Mouse (Mus musculus) embryonic facial prominence, embryonic 10.5 days (tissue): Measurements from ENCODE around the gene Ifitm2. TPM values are rescaled to one million over a fixed set of nuclear protein-coding genes. Genes with fewer than 3 reads are reported as not detected.
"Not testable (repeated sequence)": the region's sequence is repeated elsewhere in the genome, so short reads cannot be mapped to it uniquely, and the experiment has no call there.

Source experiments
- DNase-seq: peaks from one replicate; pipeline ENCODE4 v3.0.0-alpha.2; 2017; ENCODE audit warnings: low spot score
- H3K27ac ChIP-seq: fragments of 300-500 bp; sonication (generic); replicated peaks from 2 replicates; pipeline ENCODE4 v1.5.1; 2016; ENCODE audit warnings: mild to moderate bottlenecking
- H3K27me3 ChIP-seq: fragments of 300-500 bp; sonication (generic); replicated peaks from 2 replicates; pipeline ENCODE4 v1.6.1; 2016; ENCODE audit warnings: low read depth, mild to moderate bottlenecking; ENCODE audit not compliant: poor library complexity, severe bottlenecking
- H3K36me3 ChIP-seq: fragments of 300-500 bp; sonication (generic); replicated peaks from 2 replicates; pipeline ENCODE4 v1.6.1; 2016; ENCODE audit warnings: mild to moderate bottlenecking, moderate library complexity
- H3K4me1 ChIP-seq: fragments of 300-500 bp; sonication (generic); 2 replicates; pipeline ENCODE4 v1.6.1; 2016
- H3K4me3 ChIP-seq: fragments of 300-500 bp; sonication (generic); 2 replicates; pipeline ENCODE4 v1.5.1; 2016; ENCODE audit warnings: mild to moderate bottlenecking, moderate library complexity
- H3K9me3 ChIP-seq: fragments of 300-500 bp; sonication (generic); 2 replicates; pipeline ENCODE4 v1.6.1; 2016; ENCODE audit warnings: mild to moderate bottlenecking
- WGBS: fragments of 180-500 bp; shearing (Covaris S2); methylation state at CpG from one replicate; pipeline ENCODE4 v1.1.7; 2016; 5-methylcytosine and 5-hydroxymethylcytosine counted together
- polyA plus RNA-seq: library from polyadenylated mRNA; unstranded; fragments of >200 nt; fragmentation: Nextera tagmentation; extraction: Ambion mirVana; gene quantifications from 2 replicates; pipeline ENCODE4 v1.2.1, GENCODE M21; 2016

Gene Ifitm2
- polyA plus RNA-seq, 1 experiment from 2014 or later = 668 TPM

DNA sequence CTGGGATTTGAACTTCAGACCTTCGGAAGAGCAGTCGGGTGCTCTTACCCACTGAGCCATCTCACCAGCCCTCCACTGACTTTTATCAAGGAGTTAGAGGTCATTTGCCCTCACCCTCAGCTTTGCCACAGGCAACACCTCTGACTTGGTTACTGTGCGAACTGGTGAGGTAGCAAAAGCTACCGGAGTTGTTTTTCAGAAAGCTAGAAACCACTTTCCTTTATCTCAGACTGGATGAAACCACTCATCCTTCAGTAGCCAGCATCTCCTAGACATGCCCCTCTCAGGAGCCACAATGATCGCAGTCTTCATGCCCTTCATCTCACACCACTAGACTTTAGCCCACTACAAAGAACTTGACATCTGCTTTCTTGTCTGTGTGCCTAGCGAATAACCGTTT is 27.2 kb upstream of the Ifitm2 start:
- 91% methylated on average over 7 of the region's 7 CpGs for WGBS
- no peak for DNase-seq
- Histone ChIP-seq H3K27ac (no peak overlapping the region), H3K4me3 (no peak overlapping the region), H3K4me1 (no peaks in the 10 kb centered on the region), H3K27me3 (no peaks in the 10 kb centered on the region), H3K9me3 (no peaks in the 10 kb centered on the region), H3K36me3 (no peaks in the 10 kb centered on the region)

DNA sequence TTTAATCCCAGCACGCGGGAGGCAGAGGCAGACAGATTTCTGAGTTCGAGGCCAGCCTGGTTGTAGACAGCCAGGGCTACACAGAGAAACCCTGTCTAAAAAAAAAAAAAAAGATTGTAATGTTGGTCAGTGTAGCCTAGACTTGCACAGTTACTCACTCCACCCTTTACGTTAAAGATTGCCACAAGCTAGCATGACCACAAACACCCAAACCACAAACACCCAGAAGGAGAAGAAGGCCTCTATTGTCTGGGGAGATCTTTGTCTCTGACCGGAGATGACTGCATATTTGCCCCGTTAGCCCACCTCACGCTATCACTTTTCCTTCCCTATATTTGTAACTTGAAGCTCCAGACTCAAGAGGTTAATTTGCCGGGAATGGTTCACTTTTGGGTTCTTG is 25.9 kb upstream of the Ifitm2 start:
- no peaks in the 10 kb centered on the region for H3K9me3 ChIP-seq
- 91% methylated on average over 8 of the region's 8 CpGs for WGBS
- H3K36me3 ChIP-seq = no peaks in the 10 kb centered on the region
- no peaks in the 10 kb centered on the region for H3K4me1 ChIP-seq
- no peaks in the 10 kb centered on the region for H3K27me3 ChIP-seq
- H3K27ac ChIP-seq = no peak overlapping the region
- no peak overlapping the region for H3K4me3 ChIP-seq
- no peak for DNase-seq

DNA sequence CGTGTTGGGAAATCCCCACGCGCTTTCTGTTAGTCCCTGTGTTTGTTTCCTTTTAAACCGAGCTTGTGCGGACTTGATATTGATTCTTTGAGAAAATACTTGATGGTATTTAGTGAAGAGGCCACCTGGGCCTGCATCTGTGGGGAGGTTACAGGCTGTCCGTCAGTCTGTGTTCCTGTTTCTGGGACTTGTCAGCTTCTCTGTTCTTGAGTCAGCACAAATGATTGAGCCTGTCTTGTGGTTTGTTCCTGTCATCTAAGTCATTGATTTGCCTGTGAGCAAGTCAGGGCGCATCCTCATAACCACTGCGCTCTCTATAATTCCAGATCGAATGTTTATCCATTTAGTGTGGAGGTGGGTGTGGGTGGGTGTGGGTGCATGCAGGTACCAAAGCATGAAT is 20.9 kb upstream of the Ifitm2 start:
- H3K9me3 ChIP-seq, H3K36me3 ChIP-seq, DNase-seq, H3K4me3 ChIP-seq, H3K27ac ChIP-seq: not testable (repeated sequence)
- H3K4me1 ChIP-seq = peaks cover 23% of the 10 kb centered on the region
- WGBS = 89% methylated on average over 9 of the region's 9 CpGs
- peaks cover 12% of the 10 kb centered on the region; the same call in 1 of the 2 replicates for H3K27me3 ChIP-seq

DNA sequence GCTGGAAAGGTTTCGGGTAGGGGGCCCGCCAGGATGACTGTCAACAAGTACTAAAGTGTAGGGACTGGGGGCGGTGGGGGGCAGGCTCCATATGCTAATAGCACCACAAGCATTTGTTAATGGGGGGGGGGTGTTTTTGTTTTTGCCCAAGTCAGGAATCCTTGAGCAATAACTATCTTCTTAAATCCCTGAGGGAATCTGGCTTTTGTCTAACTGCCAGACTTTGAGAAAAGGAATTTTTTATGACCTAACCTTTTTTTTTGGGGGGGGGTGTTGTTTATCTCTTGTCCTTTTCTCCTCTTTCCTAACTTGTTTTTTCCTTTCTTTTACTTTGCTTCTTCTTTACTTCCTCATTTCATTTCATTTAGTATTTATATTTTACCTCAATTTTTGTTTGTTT is 19.7 kb upstream of the Ifitm2 start:
- Histone ChIP-seq H3K4me1 (peaks cover 36% of the 10 kb centered on the region), H3K9me3 (no peaks in the 10 kb centered on the region), H3K27ac (no peak overlapping the region), H3K27me3 (peaks cover 19% of the 10 kb centered on the region), H3K4me3 (no peak overlapping the region), H3K36me3 (no peaks in the 10 kb centered on the region)
- no peak for DNase-seq
- 24% methylated on average over 3 of the region's 3 CpGs for WGBS

DNA sequence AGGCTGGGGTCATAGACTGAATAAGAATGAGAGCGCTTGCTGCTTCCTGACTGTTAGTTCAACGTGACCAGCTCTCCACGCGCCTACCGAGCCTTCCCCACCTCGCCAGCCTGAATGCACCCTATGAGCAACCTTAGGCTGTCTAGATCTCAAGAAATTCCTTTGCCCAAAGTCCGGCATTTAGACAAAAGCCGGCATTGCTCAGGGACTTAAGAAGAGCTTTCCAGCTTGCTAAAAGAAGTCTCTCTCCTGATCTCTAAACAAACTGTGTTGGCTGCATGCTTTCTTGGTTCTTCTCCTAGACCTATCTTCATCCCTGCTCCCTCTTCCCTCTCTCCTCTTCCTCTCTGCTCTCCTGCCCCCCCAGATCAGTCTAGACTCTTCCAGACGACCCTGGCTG is 19.2 kb upstream of the Ifitm2 start:
- DNase-seq = no peak
- 0 out of 2 replicates have a peak overlapping the region, but pooled peaks have one; percentile 3 for H3K4me3 ChIP-seq
- no peaks in the 10 kb centered on the region for H3K9me3 ChIP-seq
- H3K36me3 ChIP-seq = no peaks in the 10 kb centered on the region
- peaks cover 24% of the 10 kb centered on the region for H3K27me3 ChIP-seq
- 13% methylated on average over 9 of the region's 9 CpGs for WGBS
- H3K4me1 ChIP-seq = peaks cover 38% of the 10 kb centered on the region
- 0 out of 2 replicates have a peak overlapping the region, but pooled peaks have one; percentile 37 for H3K27ac ChIP-seq

DNA sequence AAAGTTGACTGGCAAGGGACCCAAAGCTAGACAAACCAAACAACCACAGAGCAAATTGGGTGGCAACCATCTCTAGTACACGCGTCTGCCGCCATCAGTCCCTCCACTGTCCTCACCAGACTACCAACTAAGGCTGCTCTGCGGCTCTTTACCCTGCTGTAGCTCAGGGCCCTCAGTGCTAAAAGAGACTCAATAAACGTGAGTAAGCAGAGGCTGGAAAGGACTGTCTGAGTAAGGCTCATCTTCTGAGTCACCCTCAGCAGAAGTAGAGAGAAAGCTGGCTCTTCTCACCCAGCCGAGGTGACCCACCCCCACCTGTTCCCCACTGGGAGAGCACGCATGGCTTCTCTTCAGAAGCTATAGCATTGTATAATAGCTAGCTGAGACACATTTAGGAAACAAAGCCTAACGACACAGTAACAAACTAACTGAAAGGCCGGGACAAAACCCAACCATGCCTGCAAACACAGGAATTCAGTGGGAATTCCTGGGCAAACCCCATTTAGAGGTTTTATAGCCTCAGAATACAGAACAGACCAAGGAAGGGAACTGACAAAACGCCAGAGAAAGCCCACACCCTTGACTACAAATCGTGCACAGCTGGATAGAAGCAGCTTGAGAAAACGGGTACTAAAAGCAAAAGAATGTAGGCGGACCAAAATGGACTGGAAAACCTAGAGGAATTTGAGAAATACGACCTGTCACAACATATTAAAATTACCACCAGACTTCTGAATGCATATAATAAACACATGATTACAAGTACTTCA is 17.8 kb upstream of the Ifitm2 start:
- Histone ChIP-seq H3K4me3 (no peak overlapping the region), H3K27me3 (peaks cover 36% of the 10 kb centered on the region), H3K9me3 (no peaks in the 10 kb centered on the region), H3K4me1 (peaks cover 41% of the 10 kb centered on the region), H3K36me3 (no peaks in the 10 kb centered on the region), H3K27ac (peak overlapping the region; percentile 54; the same call in 1 of the 2 replicates)
- 37% methylated on average over 14 of the region's 14 CpGs for WGBS
- DNase-seq = no peak

DNA sequence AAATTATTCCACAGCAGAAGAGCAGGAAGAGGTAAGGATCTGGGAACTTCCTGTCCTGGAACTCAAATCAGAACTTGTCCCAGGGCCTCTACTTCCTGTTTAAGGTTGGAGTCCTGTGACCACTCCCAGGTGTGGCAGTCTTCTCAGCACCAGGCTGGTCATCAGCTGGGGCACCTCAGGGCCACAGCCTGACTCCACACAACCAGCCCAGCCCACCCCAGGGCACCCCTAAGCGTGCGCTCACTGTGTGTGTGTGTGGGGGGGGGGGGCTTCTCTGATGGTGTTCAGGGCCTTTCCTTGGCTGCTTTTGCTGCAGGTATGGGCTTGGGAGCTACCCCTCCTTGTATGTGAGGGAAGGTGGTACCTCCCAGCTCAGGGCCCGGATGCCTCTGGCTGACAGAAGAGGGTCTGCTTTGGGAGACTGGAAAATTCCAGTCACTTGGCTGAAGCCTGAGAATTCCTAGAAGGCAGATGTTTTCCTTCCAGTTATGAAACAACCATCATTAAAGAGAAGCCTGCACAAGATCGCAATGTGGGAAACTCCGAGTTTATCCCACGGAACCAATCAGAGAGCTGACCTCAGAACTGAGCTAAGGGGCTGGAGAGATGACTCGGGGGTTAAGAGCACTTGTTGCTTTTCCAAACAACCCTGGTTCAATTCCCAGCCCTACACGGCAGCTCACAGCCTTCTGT is 15.8 kb upstream of the Ifitm2 start:
- peaks cover 36% of the 10 kb centered on the region for H3K27me3 ChIP-seq
- H3K4me1 ChIP-seq = peaks cover 55% of the 10 kb centered on the region
- no peak overlapping the region for H3K4me3 ChIP-seq
- no peaks in the 10 kb centered on the region for H3K9me3 ChIP-seq
- no peaks in the 10 kb centered on the region for H3K36me3 ChIP-seq
- no peak overlapping the region; the same call in 1 of the 2 replicates for H3K27ac ChIP-seq
- no peak for DNase-seq
- WGBS = 84% methylated on average over 8 of the region's 8 CpGs

DNA sequence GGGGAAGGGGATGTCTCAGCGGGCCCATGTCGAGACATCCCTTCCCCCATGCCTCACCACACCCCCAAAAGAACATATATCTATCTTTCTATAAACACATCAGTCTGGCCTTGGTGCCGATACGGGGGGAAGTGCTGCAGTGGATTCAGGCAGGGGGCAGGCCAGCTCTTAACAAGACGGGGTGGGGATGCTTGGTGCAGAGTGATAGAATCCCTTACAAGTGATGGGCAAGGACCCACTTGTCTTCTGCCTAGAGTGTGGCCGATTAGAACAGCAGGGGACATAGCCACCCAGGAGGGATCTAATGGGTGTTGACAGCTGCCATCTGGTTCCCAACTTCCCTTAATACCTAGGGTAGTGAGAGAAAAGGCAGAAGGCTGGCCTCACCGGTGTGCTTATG is 15.1 kb upstream of the Ifitm2 start:
- Histone ChIP-seq H3K27ac (no peak overlapping the region), H3K4me1 (peaks cover 55% of the 10 kb centered on the region)
- no peak for DNase-seq

DNA sequence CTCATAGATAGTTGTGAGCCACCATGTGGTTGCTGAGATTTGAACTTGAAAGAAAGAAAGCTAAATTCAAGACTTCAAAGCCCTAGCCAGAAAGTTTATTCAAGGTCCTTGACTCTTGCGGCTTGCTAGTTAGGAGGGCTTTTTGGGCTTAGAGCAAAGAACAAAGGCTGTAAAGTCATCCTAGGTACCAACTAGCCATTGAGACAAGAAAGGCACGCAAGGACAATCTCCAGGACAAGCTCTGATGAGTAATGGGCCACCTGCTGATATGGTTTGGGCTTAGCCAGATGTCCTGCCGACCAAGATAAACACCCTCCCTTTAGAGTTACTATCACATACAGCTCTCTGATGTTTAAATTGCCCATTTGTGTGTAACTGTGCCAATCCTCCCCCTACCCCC is 12.9 kb upstream of the Ifitm2 start:
- not testable (repeated sequence) for H3K36me3 ChIP-seq, H3K4me3 ChIP-seq, H3K9me3 ChIP-seq, H3K27ac ChIP-seq, DNase-seq
- WGBS = 25% methylated on average over 3 of the region's 3 CpGs
- H3K27me3 ChIP-seq = peaks cover 25% of the 10 kb centered on the region
- peaks cover 41% of the 10 kb centered on the region for H3K4me1 ChIP-seq

More for the DNA sequence above, 15.1 kb upstream of the Ifitm2 start:
- no peaks in the 10 kb centered on the region for H3K9me3 ChIP-seq
- peaks cover 36% of the 10 kb centered on the region for H3K27me3 ChIP-seq
- 55% methylated on average over 7 of the region's 7 CpGs for WGBS
- H3K36me3 ChIP-seq = no peaks in the 10 kb centered on the region
- no peak overlapping the region for H3K4me3 ChIP-seq

DNA sequence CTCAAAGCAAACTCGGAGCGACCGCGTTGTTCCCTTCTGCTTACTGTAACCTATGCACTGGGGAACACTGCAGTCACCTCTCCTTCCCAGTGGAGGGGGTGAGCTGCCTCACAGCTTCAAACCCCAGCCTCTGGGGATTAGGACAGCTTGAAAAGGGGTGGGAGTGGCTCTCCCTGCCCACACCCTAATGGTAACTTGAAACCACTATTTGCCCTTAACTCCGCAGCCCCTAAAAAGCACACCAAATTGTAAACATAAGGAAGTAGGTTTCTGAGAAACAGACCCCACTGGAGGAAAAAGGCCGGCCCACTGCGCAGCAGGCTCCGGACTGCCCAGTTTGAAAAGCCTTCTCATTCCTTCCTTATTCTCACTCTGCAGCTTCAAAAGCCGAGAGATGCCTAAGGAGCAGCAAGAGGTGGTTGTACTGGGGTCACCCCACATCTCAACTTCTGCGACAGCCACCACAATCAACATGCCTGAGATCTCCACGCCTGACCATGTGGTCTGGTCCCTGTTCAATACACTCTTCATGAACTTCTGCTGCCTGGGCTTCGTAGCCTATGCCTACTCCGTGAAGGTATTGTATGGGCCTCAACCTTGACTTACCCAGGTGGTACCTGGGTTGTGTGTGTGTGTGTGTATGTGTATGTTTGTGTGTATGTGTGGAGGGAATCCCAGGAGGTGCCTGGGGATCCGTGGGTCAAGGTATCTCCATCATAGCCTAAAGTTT is 12.2 kb upstream of the Ifitm2 start:
- peaks cover 25% of the 10 kb centered on the region for H3K27me3 ChIP-seq
- H3K27ac ChIP-seq = peak overlapping the region; percentile 11
- peaks cover 34% of the 10 kb centered on the region for H3K4me1 ChIP-seq
- peak overlapping the region; percentile 34 for H3K4me3 ChIP-seq
- no peaks in the 10 kb centered on the region for H3K9me3 ChIP-seq
- DNase-seq = peak; percentile 46
- no peaks in the 10 kb centered on the region for H3K36me3 ChIP-seq
- WGBS = 7% methylated on average over 14 of the region's 14 CpGs

DNA sequence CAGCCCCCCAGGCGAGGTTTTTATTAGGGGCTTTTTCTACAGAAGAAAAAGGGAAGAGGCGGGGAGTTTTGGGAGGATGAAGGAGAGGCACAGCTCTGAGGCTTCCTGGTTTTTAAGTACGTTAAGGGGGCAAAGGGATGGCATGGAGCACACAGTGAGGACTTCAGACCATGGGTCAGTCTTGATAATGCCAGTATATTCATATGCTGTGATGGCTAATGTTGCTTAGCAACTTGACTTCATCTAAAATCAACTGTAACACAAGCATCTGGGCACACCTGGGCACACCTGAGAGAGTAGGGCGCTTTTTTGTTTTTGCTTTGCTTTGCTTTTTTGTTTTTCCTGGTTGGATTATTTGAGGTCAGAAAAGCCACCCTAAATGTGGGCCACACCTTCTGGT is 11.1 kb upstream of the Ifitm2 start, which contains the start of gene Ifitm1:
Gene Ifitm1 (plus strand): TSS at position 301 of the 400 bp plus-strand sequence.
- Histone ChIP-seq H3K27me3 (peaks cover 25% of the 10 kb centered on the region), H3K27ac (peak within 1 kb of the TSS; percentile 11), H3K4me3 (peak within 1 kb of the TSS; percentile 34), H3K4me1 (peaks cover 34% of the 10 kb centered on the region), H3K36me3 (no peaks in the 10 kb centered on the region), H3K9me3 (no peaks in the 10 kb centered on the region)
- 78% methylated on average over 4 of the region's 4 CpGs for WGBS
- no peak for DNase-seq

DNA sequence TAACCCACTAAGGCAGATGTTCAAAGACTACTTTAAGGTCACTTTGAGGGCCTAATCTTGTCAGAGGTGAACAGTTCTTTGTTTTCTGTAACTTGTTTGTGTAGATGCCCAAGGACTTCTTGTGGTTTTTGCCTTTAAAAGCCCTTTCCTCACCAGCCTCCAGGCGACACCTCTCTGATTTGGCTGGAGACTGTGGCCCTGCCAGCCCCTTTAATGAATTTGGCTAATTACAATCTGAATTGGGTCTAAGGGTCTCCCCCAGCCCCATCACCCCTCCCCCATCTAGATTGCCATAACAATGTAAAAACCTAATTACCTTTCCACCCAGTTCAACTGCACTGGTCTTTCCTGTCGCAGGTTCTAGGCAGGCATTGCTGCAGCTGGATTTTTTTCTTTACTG is 6.9 kb upstream of the Ifitm2 start:
- Histone ChIP-seq H3K27ac (no peak overlapping the region), H3K27me3 (peaks cover under 1% of the 10 kb centered on the region; the same call in 1 of the 2 replicates), H3K4me1 (peaks cover 16% of the 10 kb centered on the region), H3K4me3 (no peak overlapping the region), H3K36me3 (no peaks in the 10 kb centered on the region), H3K9me3 (no peaks in the 10 kb centered on the region)
- WGBS = 55% methylated on average over 2 of the region's 2 CpGs
- DNase-seq = no peak
